Mouse (Mus musculus) neural tube, embryonic 12.5 days (tissue): ENCODE data around the gene Asb8. TPM values are rescaled to one million over a fixed set of nuclear protein-coding genes. Genes with fewer than 3 reads are reported as not detected.
A peak's percentile ranks its signal among the peaks of the same experiment; 100 is the strongest.

Experiments
- ATAC-seq: fragments of 200-750 bp; cut with Nextera tagmentation; 2 replicates; pipeline ENCODE4 v1.8.0; 2017; ENCODE audit warnings: low read depth, mild to moderate bottlenecking, moderate TSS enrichment, moderate library complexity; ENCODE audit not compliant: low FRiP score
- H3K27ac ChIP-seq: fragments of 300-500 bp; sonication (generic); 2 replicates; pipeline ENCODE4 v1.5.1; 2016
- H3K27me3 ChIP-seq: fragments of 300-500 bp; sonication (generic); replicated peaks from 2 replicates; pipeline ENCODE4 v1.6.1; 2016; ENCODE audit warnings: mild to moderate bottlenecking
- H3K36me3 ChIP-seq: fragments of 300-500 bp; sonication (generic); 2 replicates; pipeline ENCODE4 v1.6.1; 2016; ENCODE audit warnings: mild to moderate bottlenecking
- H3K4me1 ChIP-seq: fragments of 300-500 bp; sonication (generic); 2 replicates; pipeline ENCODE4 v1.6.1; 2016
- H3K4me2 ChIP-seq: fragments of 300-500 bp; sonication (generic); replicated peaks from 2 replicates; pipeline ENCODE4 v1.6.1; 2016; ENCODE audit warnings: mild to moderate bottlenecking
- H3K4me3 ChIP-seq: fragments of 300-500 bp; sonication (generic); 2 replicates; pipeline ENCODE4 v1.5.1; 2016
- H3K9ac ChIP-seq: fragments of 300-500 bp; sonication (generic); 2 replicates; pipeline ENCODE4 v1.6.1; 2016; ENCODE audit warnings: mild to moderate bottlenecking
- H3K9me3 ChIP-seq: fragments of 300-500 bp; sonication (generic); 2 replicates; pipeline ENCODE4 v1.6.1; 2016; ENCODE audit warnings: mild to moderate bottlenecking
- WGBS: fragments of 180-500 bp; shearing (Covaris S2); methylation state at CpG from one replicate; pipeline ENCODE4 v1.1.7; 2016; 5-methylcytosine and 5-hydroxymethylcytosine counted together
- polyA plus RNA-seq: library from polyadenylated mRNA; unstranded; fragments of >200 nt; fragmentation: Nextera tagmentation; extraction: Ambion mirVana; gene quantifications from 2 replicates; pipeline ENCODE4 v1.2.1, GENCODE M21; 2016

Gene Asb8
- polyA plus RNA-seq, 1 experiment from 2014 or later, result 51.4 TPM

- no peak for ATAC-seq
- peaks cover 24% of the 10 kb centered on the region for H3K4me1 ChIP-seq
Observed at GRCm38 (mm10) chr15:98170917-98171316, 5.5 kb upstream of the Asb8 start.

GRCm38 (mm10) chr15:98170365-98170764 lies 4.9 kb upstream of the Asb8 start:
- no peak for ATAC-seq
- H3K4me1 ChIP-seq, result peaks cover 24% of the 10 kb centered on the region
- H3K4me3 ChIP-seq, result 0 out of 2 replicates have a peak overlapping the region, but pooled peaks have one; percentile 7
- H3K4me2 ChIP-seq, result peak overlapping the region; percentile 81
- 38% methylated on average over 7 of the region's 7 CpGs for WGBS
- 0 out of 2 replicates have a peak overlapping the region, but pooled peaks have one; percentile 21 for H3K9ac ChIP-seq
- no peak overlapping the region for H3K27ac ChIP-seq
- H3K9me3 ChIP-seq, result no peaks in the 10 kb centered on the region
- no peaks in the 10 kb centered on the region for H3K36me3 ChIP-seq
- H3K27me3 ChIP-seq, result peaks cover 42% of the 10 kb centered on the region

More at GRCm38 (mm10) chr15:98170917-98171316, 5.5 kb upstream of the Asb8 start:
- no peaks in the 10 kb centered on the region for H3K36me3 ChIP-seq
- H3K9me3 ChIP-seq, result no peaks in the 10 kb centered on the region
- no peak overlapping the region for H3K4me3 ChIP-seq
- peaks cover 37% of the 10 kb centered on the region for H3K27me3 ChIP-seq
- no peak overlapping the region for H3K9ac ChIP-seq
- WGBS, result 71% methylated on average over 9 of the region's 9 CpGs
- H3K4me2 ChIP-seq, result peak overlapping the region; percentile 81
- no peak overlapping the region for H3K27ac ChIP-seq

GRCm38 (mm10) chr15:98168622-98169004 lies 3.2 kb upstream of the Asb8 start:
- Histone ChIP-seq H3K27me3 (peaks cover 44% of the 10 kb centered on the region), H3K4me1 (peaks cover 24% of the 10 kb centered on the region), H3K4me3 (peak overlapping the region; percentile 52), H3K4me2 (peak overlapping the region; percentile 81), H3K9me3 (no peaks in the 10 kb centered on the region), H3K36me3 (no peaks in the 10 kb centered on the region), H3K9ac (peak overlapping the region; percentile 65), H3K27ac (no peak overlapping the region)
- no peak for ATAC-seq
- WGBS, result 2% methylated on average over 19 of the region's 19 CpGs

- H3K27me3 ChIP-seq, result peaks cover 44% of the 10 kb centered on the region
- H3K36me3 ChIP-seq, result no peaks in the 10 kb centered on the region
- peak overlapping the region; percentile 52 for H3K4me3 ChIP-seq
- peak overlapping the region; percentile 65 for H3K9ac ChIP-seq
- ATAC-seq, result peak; percentile 93
- no peaks in the 10 kb centered on the region for H3K9me3 ChIP-seq
- peak overlapping the region; percentile 81 for H3K4me2 ChIP-seq
- 1% methylated on average over 69 of the region's 69 CpGs for WGBS
- H3K27ac ChIP-seq, result peak overlapping the region; percentile 79
- H3K4me1 ChIP-seq, result peaks cover 24% of the 10 kb centered on the region
Observed at GRCm38 (mm10) chr15:98167645-98168621, 2.5 kb upstream of the Asb8 start.

- H3K36me3 ChIP-seq, result no peaks in the 10 kb centered on the region
- ATAC-seq, result no peak; the same call in 1 of the 2 replicates
- H3K9me3 ChIP-seq, result no peaks in the 10 kb centered on the region
- H3K4me1 ChIP-seq, result peaks cover 24% of the 10 kb centered on the region
- peak within 1 kb of the TSS; percentile 52 for H3K4me3 ChIP-seq
- WGBS, result 1% methylated on average over 18 of the region's 18 CpGs
- H3K27me3 ChIP-seq, result peaks cover 41% of the 10 kb centered on the region
- peak within 1 kb of the TSS; percentile 65 for H3K9ac ChIP-seq
- H3K4me2 ChIP-seq, result peak within 1 kb of the TSS; percentile 81
- H3K27ac ChIP-seq, result peak within 1 kb of the TSS; percentile 79
Observed at GRCm38 (mm10) chr15:98166963-98167644, 1.7 kb upstream of the Asb8 start, which contains the start of gene Ccdc184. Ccdc184 (plus strand) TSS chr15:98167158.

GRCm38 (mm10) chr15:98162561-98162960 lies 2.9 kb downstream of the Asb8 start:
- WGBS, result 63% methylated on average over 4 of the region's 4 CpGs
- no peak overlapping the region for H3K9ac ChIP-seq
- no peak overlapping the region for H3K27ac ChIP-seq
- H3K36me3 ChIP-seq, result no peaks in the 10 kb centered on the region
- peaks cover 3% of the 10 kb centered on the region; the same call in 1 of the 2 replicates for H3K4me1 ChIP-seq
- no peak overlapping the region for H3K4me3 ChIP-seq
- no peak for ATAC-seq
- H3K4me2 ChIP-seq, result no peak overlapping the region
- H3K27me3 ChIP-seq, result peaks cover 7% of the 10 kb centered on the region
- no peaks in the 10 kb centered on the region for H3K9me3 ChIP-seq

GRCm38 (mm10) chr15:98161026-98161805 lies 4.2 kb downstream of the Asb8 start:
- Histone ChIP-seq H3K9ac (no peak overlapping the region), H3K4me1 (no peaks in the 10 kb centered on the region), H3K9me3 (no peaks in the 10 kb centered on the region), H3K4me2 (no peak overlapping the region), H3K27me3 (peaks cover 7% of the 10 kb centered on the region), H3K4me3 (no peak overlapping the region), H3K27ac (no peak overlapping the region), H3K36me3 (no peaks in the 10 kb centered on the region)
- ATAC-seq, result no peak
- WGBS, result 68% methylated on average over 19 of the region's 19 CpGs

- ATAC-seq, result no peak
- 84% methylated on average over 1 of the region's 1 CpGs for WGBS
Observed at GRCm38 (mm10) chr15:98157253-98157652, 8.2 kb downstream of the Asb8 start.

GRCm38 (mm10) chr15:98155944-98156343 lies 9.5 kb downstream of the Asb8 start:
- no peak overlapping the region for H3K9ac ChIP-seq
- WGBS, result 72% methylated on average over 4 of the region's 4 CpGs
- no peak for ATAC-seq
- no peak overlapping the region for H3K4me3 ChIP-seq
- H3K4me2 ChIP-seq, result no peak overlapping the region
- no peaks in the 10 kb centered on the region for H3K4me1 ChIP-seq
- H3K27me3 ChIP-seq, result no peaks in the 10 kb centered on the region
- H3K27ac ChIP-seq, result no peak overlapping the region
- no peaks in the 10 kb centered on the region for H3K36me3 ChIP-seq
- H3K9me3 ChIP-seq, result no peaks in the 10 kb centered on the region

More at GRCm38 (mm10) chr15:98157253-98157652, 8.2 kb downstream of the Asb8 start:
- H3K4me1 ChIP-seq, result no peaks in the 10 kb centered on the region
- H3K9me3 ChIP-seq, result no peaks in the 10 kb centered on the region
- H3K27ac ChIP-seq, result no peak overlapping the region
- H3K4me2 ChIP-seq, result no peak overlapping the region
- no peaks in the 10 kb centered on the region for H3K27me3 ChIP-seq
- H3K36me3 ChIP-seq, result no peaks in the 10 kb centered on the region
- no peak overlapping the region for H3K4me3 ChIP-seq
- H3K9ac ChIP-seq, result no peak overlapping the region

- no peaks in the 10 kb centered on the region for H3K27me3 ChIP-seq
- no peak overlapping the region for H3K4me2 ChIP-seq
- WGBS, result 92% methylated on average over 5 of the region's 5 CpGs
- no peak overlapping the region for H3K9ac ChIP-seq
- no peaks in the 10 kb centered on the region for H3K9me3 ChIP-seq
- no peak overlapping the region for H3K27ac ChIP-seq
- H3K4me1 ChIP-seq, result no peaks in the 10 kb centered on the region
- H3K36me3 ChIP-seq, result no peaks in the 10 kb centered on the region
- no peak for ATAC-seq
- no peak overlapping the region for H3K4me3 ChIP-seq
Observed at GRCm38 (mm10) chr15:98155272-98155671, 10.2 kb downstream of the Asb8 start.

- no peaks in the 10 kb centered on the region for H3K36me3 ChIP-seq
- H3K4me2 ChIP-seq, result no peak overlapping the region
- no peaks in the 10 kb centered on the region for H3K4me1 ChIP-seq
- no peaks in the 10 kb centered on the region for H3K9me3 ChIP-seq
- 82% methylated on average over 3 of the region's 3 CpGs for WGBS
- no peak overlapping the region for H3K4me3 ChIP-seq
- no peaks in the 10 kb centered on the region for H3K27me3 ChIP-seq
- no peak overlapping the region for H3K9ac ChIP-seq
- no peak overlapping the region for H3K27ac ChIP-seq
- no peak for ATAC-seq
Observed at GRCm38 (mm10) chr15:98154631-98155030, 10.8 kb downstream of the Asb8 start.
